In the genomic region with DNA sequence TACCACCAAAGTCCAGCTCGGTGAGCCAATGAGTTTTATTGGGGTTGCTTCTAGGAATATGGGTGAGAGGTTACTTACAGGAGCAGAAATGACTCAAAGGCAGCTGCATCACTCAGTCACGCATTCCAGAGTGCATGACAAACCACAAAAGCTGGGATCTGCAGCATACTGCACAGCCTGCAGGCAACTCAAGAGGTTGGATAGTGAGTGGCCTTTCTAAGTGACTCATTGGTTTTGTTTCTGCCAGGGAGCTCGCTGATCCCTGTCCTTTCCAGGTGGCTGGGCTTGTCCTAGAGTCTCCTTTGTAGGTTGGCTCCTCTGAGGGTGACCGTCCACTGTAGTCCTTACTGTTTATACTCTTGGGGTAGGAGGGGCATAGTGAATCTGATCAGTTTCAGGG, we compare ENCODE assay signal across 18 mouse cellular contexts. TPM values are rescaled to one million over a fixed set of nuclear protein-coding genes. Genes with fewer than 3 reads are reported as not detected.
DNase-seq lines count a peak whose midpoint lies in the region; ATAC-seq and TF ChIP-seq lines count a peak whose summit lies in the region.
"Had no signal": no experiment of that assay in that cellular context is flagged by ENCODE, and none has a peak within 500 bp of the region (broad histone marks: within the 10 kb centered on the region; RNA-seq: fewer than 3 reads in every experiment).

No protein-coding gene starts in this region.

- no peak overlapping the region for H3K4me3 ChIP-seq in kidney, embryonic 15.5 days (replicated peaks)
- H3K4me3 ChIP-seq in embryonic fibroblast, embryonic 13.5 days (ENCODE audit: insufficient read depth, low read length) = no peak overlapping the region
- H3K4me3 ChIP-seq in heart, embryonic 12.5 days = no peak overlapping the region
- H3K4me3 ChIP-seq: heart, embryonic 13.5 days; left cerebral cortex, adult 2 months; limb, embryonic 12.5 days; midbrain, embryonic 15.5 days had no signal

- no peak for DNase-seq in kidney, adult 18-20 months
- DNase-seq in MN1 (ENCODE audit: low spot score) (peak; percentile 80), adipocyte (ENCODE audit: low spot score) (peak; percentile 26)
- DNase-seq in cerebellum, adult 18-20 months = no peak
- DNase-seq in cerebellum, postnatal 36 days = no peak
- DNase-seq: cerebellum, postnatal 25 days; forebrain, postnatal 0 days; heart, postnatal 4 days; thymus, adult 18-20 months had no signal

- peaks cover 30% of the 10 kb centered on the region for H3K36me3 ChIP-seq in kidney, embryonic 15.5 days
- H3K36me3 ChIP-seq in heart, embryonic 12.5 days = peaks cover 48% of the 10 kb centered on the region
- H3K36me3 ChIP-seq: midbrain, embryonic 15.5 days had no signal

- no peak for TF ChIP-seq POLR2A in embryonic fibroblast, embryonic 13.5 days (IDR thresholded peaks at IDR 0.05; ENCODE audit: low read depth, low read length)

- H3K4me1 ChIP-seq in kidney, embryonic 15.5 days = no peaks in the 10 kb centered on the region
- peaks cover 2% of the 10 kb centered on the region; the same call in 1 of the 2 replicates for H3K4me1 ChIP-seq in embryonic fibroblast, embryonic 13.5 days (ENCODE audit: control insufficient read depth, insufficient read depth, low read length)
- 0 out of 2 replicates have a peak, but pooled peaks cover 3% of the 10 kb centered on the region for H3K4me1 ChIP-seq in heart, embryonic 12.5 days (replicated peaks)
- H3K4me1 ChIP-seq: heart, embryonic 13.5 days; limb, embryonic 12.5 days; midbrain, embryonic 15.5 days had no signal

- TF ChIP-seq CTCF in embryonic fibroblast, embryonic 13.5 days (IDR thresholded peaks at IDR 0.05; ENCODE audit: borderline replicate concordance, insufficient read depth, low read length) = no peak

- H3K9me3 ChIP-seq in kidney, embryonic 15.5 days (replicated peaks) = no peaks in the 10 kb centered on the region
- H3K9me3 ChIP-seq in heart, embryonic 12.5 days (replicated peaks) = peaks cover 6% of the 10 kb centered on the region; the same call in 1 of the 2 replicates
- H3K9me3 ChIP-seq: heart, embryonic 13.5 days; limb, embryonic 12.5 days; midbrain, embryonic 15.5 days had no signal

- 0 out of 2 replicates have a peak, but pooled peaks have one; percentile 15 for ATAC-seq in kidney, embryonic 15.5 days (replicated peaks; ENCODE audit: low FRiP score)
- no peak for ATAC-seq in heart, embryonic 12.5 days (ENCODE audit: insufficient number of reproducible peaks, low FRiP score)
- ATAC-seq: forebrain, postnatal 0 days; hindbrain, postnatal 0 days; midbrain, embryonic 15.5 days had no signal

- no peaks in the 10 kb centered on the region for H3K27me3 ChIP-seq in kidney, embryonic 15.5 days
- H3K27me3 ChIP-seq in heart, embryonic 12.5 days (replicated peaks) = no peaks in the 10 kb centered on the region
- H3K27me3 ChIP-seq: heart, embryonic 13.5 days; limb, embryonic 12.5 days; midbrain, embryonic 15.5 days had no signal

- H3K27ac ChIP-seq in kidney, embryonic 15.5 days = no peak overlapping the region
- H3K27ac ChIP-seq in embryonic fibroblast, embryonic 13.5 days (ENCODE audit: insufficient read depth, low read length) = peak overlapping the region; percentile 51; the same call in 1 of the 2 replicates
- H3K27ac ChIP-seq in heart, embryonic 12.5 days (ENCODE audit: poor library complexity, severe bottlenecking) = no peak overlapping the region
- H3K27ac ChIP-seq: heart, embryonic 13.5 days; hindbrain, postnatal 0 days; left cerebral cortex, adult 2 months; limb, embryonic 12.5 days; liver, embryonic 14.5 days; midbrain, embryonic 15.5 days had no signal

- 64% methylated on average over 4 of the region's 4 CpGs for WGBS in kidney, embryonic 15.5 days
- 82% methylated on average over 4 of the region's 4 CpGs for WGBS in heart, embryonic 12.5 days

- no peak overlapping the region for H3K9ac ChIP-seq in kidney, embryonic 15.5 days
- H3K9ac ChIP-seq in heart, embryonic 12.5 days = no peak overlapping the region
- H3K9ac ChIP-seq: forebrain, postnatal 0 days; heart, embryonic 13.5 days; limb, embryonic 12.5 days; liver, embryonic 14.5 days; midbrain, embryonic 15.5 days had no signal

- no peak overlapping the region for H3K4me2 ChIP-seq in kidney, embryonic 15.5 days
- H3K4me2 ChIP-seq in heart, embryonic 12.5 days = no peak overlapping the region
- H3K4me2 ChIP-seq: heart, embryonic 13.5 days; limb, embryonic 12.5 days; midbrain, embryonic 15.5 days had no signal

RNA-seq across cellular contexts. Expression of gene Prtg, which starts 39.5 kb away (rescaled TPM):
- 2.1 and 2.6 TPM in 2 replicates for polyA plus RNA-seq in kidney, embryonic 15.5 days (2015; fragmentation: Nextera tagmentation; extraction: Ambion mirVana)
- 0.32 and 0.37 TPM in 2 replicates for polyA plus RNA-seq in embryonic fibroblast, embryonic 13.5 days (2011; ENCODE audit: insufficient read length, low read depth, missing spikeins)
- polyA plus RNA-seq in heart, embryonic 12.5 days (2016; fragmentation: Nextera tagmentation; extraction: Ambion mirVana) = 2.2 and 2.7 TPM in 2 replicates

Comparison
In these comparisons a context has a peak if more than half of its experiments do, and no peak if none do; other contexts are left out.
1. DNase-seq: peak in MN1 (single experiment) and adipocyte (single experiment); none in kidney, adult 18-20 months (single experiment), cerebellum, adult 18-20 months (0 of 2) and cerebellum, postnatal 36 days (0 of 2).